Mouse (Mus musculus): ENCODE data around the gene Pus10. TPM values are rescaled to one million over a fixed set of nuclear protein-coding genes. Genes with fewer than 3 reads are reported as not detected.

Gene Pus10
- polyA plus RNA-seq, 1 experiment from 2014 or later = 23.9 TPM

- peak; percentile 98 for ATAC-seq (ENCODE audit: insufficient number of reproducible peaks, low FRiP score, low TSS enrichment, low read depth)
- peak within 1 kb of the TSS; percentile 98 for H3K27ac ChIP-seq
- H3K4me3 ChIP-seq = peak within 1 kb of the TSS; percentile 80
- H3K27me3 ChIP-seq = no peaks in the 10 kb centered on the region
- under 1% methylated on average over 49 of the region's 49 CpGs for WGBS
- peak within 1 kb of the TSS; percentile 52 for H3K4me2 ChIP-seq
- no peaks in the 10 kb centered on the region for H3K9me3 ChIP-seq
- peak within 1 kb of the TSS; percentile 89 for H3K9ac ChIP-seq
- H3K4me1 ChIP-seq = peaks cover 5% of the 10 kb centered on the region; the same call in 1 of the 2 replicates
- peaks cover 4% of the 10 kb centered on the region; the same call in 1 of the 2 replicates for H3K36me3 ChIP-seq
These were observed 476 bp downstream of the Pus10 start, which contains the start of gene Pex13 for GRCm38 (mm10) chr11:23665798-23666501. Gene Pex13, minus strand, starts transcription at chr11:23665959.

GRCm38 (mm10) chr11:23666526-23666925 lies 1.1 kb downstream of the Pus10 start:
- Histone ChIP-seq H3K27ac (peak overlapping the region; percentile 98), H3K4me3 (peak overlapping the region; percentile 80), H3K9me3 (no peaks in the 10 kb centered on the region), H3K4me1 (peaks cover 5% of the 10 kb centered on the region; the same call in 1 of the 2 replicates), H3K36me3 (peaks cover 4% of the 10 kb centered on the region; the same call in 1 of the 2 replicates), H3K4me2 (peak overlapping the region; percentile 52), H3K27me3 (no peaks in the 10 kb centered on the region), H3K9ac (peak overlapping the region; percentile 89)
- no peak for ATAC-seq (ENCODE audit: insufficient number of reproducible peaks, low FRiP score, low TSS enrichment, low read depth)
- WGBS = 3% methylated on average over 5 of the region's 5 CpGs

GRCm38 (mm10) chr11:23667128-23667527 lies 1.7 kb downstream of the Pus10 start:
- Histone ChIP-seq H3K27me3 (no peaks in the 10 kb centered on the region), H3K4me2 (peak overlapping the region; percentile 52), H3K9ac (no peak overlapping the region), H3K27ac (no peak overlapping the region), H3K4me3 (peak overlapping the region; percentile 80), H3K36me3 (peaks cover 4% of the 10 kb centered on the region; the same call in 1 of the 2 replicates), H3K4me1 (peaks cover 5% of the 10 kb centered on the region; the same call in 1 of the 2 replicates), H3K9me3 (no peaks in the 10 kb centered on the region)
- WGBS = 39% methylated on average over 3 of the region's 3 CpGs
- no peak for ATAC-seq (ENCODE audit: insufficient number of reproducible peaks, low FRiP score, low TSS enrichment, low read depth)

GRCm38 (mm10) chr11:23672256-23672749 lies 6.8 kb downstream of the Pus10 start:
- no peak for ATAC-seq (ENCODE audit: insufficient number of reproducible peaks, low FRiP score, low TSS enrichment, low read depth)
- Histone ChIP-seq H3K27me3 (no peaks in the 10 kb centered on the region), H3K9ac (no peak overlapping the region), H3K27ac (no peak overlapping the region), H3K36me3 (peaks cover 45% of the 10 kb centered on the region), H3K4me1 (no peaks in the 10 kb centered on the region), H3K4me2 (no peak overlapping the region), H3K9me3 (no peaks in the 10 kb centered on the region), H3K4me3 (no peak overlapping the region)
- 76% methylated on average over 4 of the region's 4 CpGs for WGBS

GRCm38 (mm10) chr11:23676100-23676499 lies 10.6 kb downstream of the Pus10 start:
- Histone ChIP-seq H3K9me3 (no peaks in the 10 kb centered on the region), H3K4me1 (no peaks in the 10 kb centered on the region), H3K27me3 (no peaks in the 10 kb centered on the region), H3K9ac (no peak overlapping the region), H3K27ac (no peak overlapping the region), H3K4me2 (no peak overlapping the region), H3K36me3 (peaks cover 59% of the 10 kb centered on the region), H3K4me3 (no peak overlapping the region)
- WGBS = 89% methylated on average over 5 of the region's 5 CpGs
- no peak for ATAC-seq (ENCODE audit: insufficient number of reproducible peaks, low FRiP score, low TSS enrichment, low read depth)

GRCm38 (mm10) chr11:23679044-23679642 lies 13.7 kb downstream of the Pus10 start:
- Histone ChIP-seq H3K27ac (no peak overlapping the region), H3K4me3 (no peak overlapping the region), H3K9ac (no peak overlapping the region), H3K36me3 (peaks cover 64% of the 10 kb centered on the region), H3K4me2 (no peak overlapping the region), H3K4me1 (no peaks in the 10 kb centered on the region), H3K27me3 (no peaks in the 10 kb centered on the region), H3K9me3 (no peaks in the 10 kb centered on the region)
- no peak for ATAC-seq (ENCODE audit: insufficient number of reproducible peaks, low FRiP score, low TSS enrichment, low read depth)
- 52% methylated on average over 3 of the region's 3 CpGs for WGBS

GRCm38 (mm10) chr11:23680435-23680950 lies 15.0 kb downstream of the Pus10 start:
- H3K4me3 ChIP-seq = no peak overlapping the region

GRCm38 (mm10) chr11:23682561-23682960 lies 17.1 kb downstream of the Pus10 start:
- Histone ChIP-seq H3K9ac (no peak overlapping the region), H3K4me1 (no peaks in the 10 kb centered on the region), H3K4me2 (no peak overlapping the region), H3K36me3 (peaks cover 39% of the 10 kb centered on the region), H3K9me3 (no peaks in the 10 kb centered on the region), H3K4me3 (no peak overlapping the region), H3K27me3 (no peaks in the 10 kb centered on the region), H3K27ac (no peak overlapping the region)
- ATAC-seq (ENCODE audit: insufficient number of reproducible peaks, low FRiP score, low TSS enrichment, low read depth) = no peak
- WGBS = 84% methylated on average over 5 of the region's 5 CpGs

More at GRCm38 (mm10) chr11:23680435-23680950, 15.0 kb downstream of the Pus10 start:
- Histone ChIP-seq H3K4me1 (no peaks in the 10 kb centered on the region), H3K27me3 (no peaks in the 10 kb centered on the region), H3K27ac (no peak overlapping the region), H3K4me2 (no peak overlapping the region), H3K9me3 (no peaks in the 10 kb centered on the region), H3K36me3 (peaks cover 56% of the 10 kb centered on the region), H3K9ac (no peak overlapping the region)
- WGBS = 95% methylated on average over 6 of the region's 6 CpGs
- ATAC-seq (ENCODE audit: insufficient number of reproducible peaks, low FRiP score, low TSS enrichment, low read depth) = no peak

- WGBS = 90% methylated on average over 5 of the region's 5 CpGs
- H3K4me2 ChIP-seq = no peak overlapping the region
- no peak overlapping the region for H3K27ac ChIP-seq
- no peak overlapping the region for H3K4me3 ChIP-seq
- H3K9me3 ChIP-seq = no peaks in the 10 kb centered on the region
- H3K27me3 ChIP-seq = no peaks in the 10 kb centered on the region
- no peak overlapping the region for H3K9ac ChIP-seq
- no peaks in the 10 kb centered on the region for H3K4me1 ChIP-seq
- no peak for ATAC-seq (ENCODE audit: insufficient number of reproducible peaks, low FRiP score, low TSS enrichment, low read depth)
- peaks cover 22% of the 10 kb centered on the region for H3K36me3 ChIP-seq
These were observed 21.2 kb downstream of the Pus10 start for GRCm38 (mm10) chr11:23686671-23687070.

- no peaks in the 10 kb centered on the region for H3K9me3 ChIP-seq
- H3K4me1 ChIP-seq = no peaks in the 10 kb centered on the region
- H3K27me3 ChIP-seq = no peaks in the 10 kb centered on the region
- ATAC-seq (ENCODE audit: insufficient number of reproducible peaks, low FRiP score, low TSS enrichment, low read depth) = no peak
- 83% methylated on average over 1 of the region's 1 CpGs for WGBS
- H3K9ac ChIP-seq = no peak overlapping the region
- H3K36me3 ChIP-seq = peaks cover 14% of the 10 kb centered on the region
- no peak overlapping the region for H3K27ac ChIP-seq
- H3K4me3 ChIP-seq = no peak overlapping the region
- H3K4me2 ChIP-seq = no peak overlapping the region
These were observed 22.6 kb downstream of the Pus10 start for GRCm38 (mm10) chr11:23688060-23688459.

- Histone ChIP-seq H3K4me3 (no peak overlapping the region), H3K27me3 (no peaks in the 10 kb centered on the region), H3K9me3 (no peaks in the 10 kb centered on the region), H3K36me3 (peaks cover 14% of the 10 kb centered on the region), H3K4me2 (no peak overlapping the region), H3K27ac (no peak overlapping the region), H3K4me1 (no peaks in the 10 kb centered on the region), H3K9ac (no peak overlapping the region)
- 93% methylated on average over 2 of the region's 2 CpGs for WGBS
- no peak for ATAC-seq (ENCODE audit: insufficient number of reproducible peaks, low FRiP score, low TSS enrichment, low read depth)
These were observed 27.8 kb downstream of the Pus10 start for GRCm38 (mm10) chr11:23693286-23693685.

GRCm38 (mm10) chr11:23695847-23696246 lies 30.4 kb downstream of the Pus10 start:
- no peaks in the 10 kb centered on the region for H3K9me3 ChIP-seq
- no peaks in the 10 kb centered on the region for H3K4me1 ChIP-seq
- no peak overlapping the region for H3K4me2 ChIP-seq
- no peak overlapping the region for H3K27ac ChIP-seq
- no peak for ATAC-seq (ENCODE audit: insufficient number of reproducible peaks, low FRiP score, low TSS enrichment, low read depth)
- no peaks in the 10 kb centered on the region for H3K27me3 ChIP-seq
- H3K4me3 ChIP-seq = no peak overlapping the region
- no peak overlapping the region for H3K9ac ChIP-seq
- peaks cover 11% of the 10 kb centered on the region; the same call in 1 of the 2 replicates for H3K36me3 ChIP-seq

All from limb, embryonic 15.5 days (tissue).